Mouse (Mus musculus) embryo, embryonic 11 days (tissue): Measurements from ENCODE around the gene Thtpa.
A peak's percentile ranks its signal among the peaks of the same experiment; 100 is the strongest.

Experiments
- DNase-seq: peaks from one replicate; pipeline ENCODE4 v3.0.0-alpha.2; 2015

Thtpa gene

DNA sequence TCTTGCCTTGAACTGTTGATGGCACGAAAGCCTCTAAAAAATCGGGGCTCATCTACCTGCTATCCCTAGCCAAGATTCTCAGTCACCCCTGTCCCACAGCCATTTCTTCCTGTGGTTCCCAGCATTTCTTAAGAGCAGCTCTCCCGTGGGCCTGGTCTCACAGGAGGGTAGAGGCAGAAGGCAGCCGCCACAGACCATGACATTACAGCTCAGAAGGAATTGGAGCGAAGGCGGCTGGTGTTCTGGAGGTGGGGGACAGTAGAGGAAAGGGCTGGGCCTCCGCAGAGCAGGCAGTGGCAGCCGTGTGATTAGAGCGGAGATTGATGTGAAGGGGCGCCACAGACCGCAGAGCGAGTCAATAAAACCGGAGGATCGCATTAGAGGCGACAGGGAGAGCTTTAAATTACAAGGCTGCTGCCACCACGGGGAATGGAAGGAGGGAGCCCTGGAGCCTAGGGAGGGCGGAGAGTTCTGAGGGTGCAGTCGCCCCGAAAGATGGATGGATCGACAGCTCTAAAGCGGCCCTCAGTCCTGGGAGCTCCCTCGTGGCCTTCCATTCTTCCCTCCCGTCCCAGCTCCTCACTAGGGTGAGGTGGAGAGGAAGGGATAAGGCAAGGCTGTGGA lies 16.1 kb upstream of the Thtpa start:
- DNase-seq: peak; percentile 63

DNA sequence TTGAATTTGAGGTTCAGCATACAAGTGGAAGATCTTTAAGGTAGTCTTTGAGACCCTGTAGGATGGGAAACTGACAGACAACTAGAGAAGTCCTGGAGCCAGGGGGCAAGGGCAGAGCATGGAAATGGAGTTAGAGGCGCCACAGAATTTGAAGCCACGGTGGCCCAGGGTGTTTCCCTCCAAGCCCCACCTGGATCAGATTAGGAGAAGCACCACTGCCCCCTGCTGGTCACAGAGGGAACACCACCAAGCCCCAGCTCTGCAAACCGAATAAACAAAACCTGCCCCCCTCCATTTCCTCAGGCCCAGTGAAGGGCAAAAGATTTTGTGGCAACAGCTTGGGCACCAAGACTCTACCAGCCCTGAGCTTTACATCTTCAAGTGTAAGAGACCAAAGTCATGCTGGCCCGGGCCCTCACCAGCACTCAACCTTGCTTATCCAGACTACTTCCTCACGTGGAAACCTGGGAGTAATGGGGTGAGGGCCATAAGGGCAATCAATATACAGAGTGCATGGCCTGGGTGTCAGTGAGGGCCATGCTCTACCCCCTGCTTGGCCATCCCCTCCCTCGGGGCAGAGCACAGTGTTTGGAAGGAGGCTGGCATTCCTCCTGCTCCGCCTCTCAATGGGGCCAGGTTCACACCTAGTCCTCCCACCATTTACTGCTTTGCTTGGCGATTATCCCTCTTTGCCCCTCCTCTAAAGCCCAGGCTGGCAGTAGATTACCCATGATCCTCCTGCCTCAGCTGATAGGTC lies 15.2 kb upstream of the Thtpa start:
- DNase-seq: peak; percentile 85

DNA sequence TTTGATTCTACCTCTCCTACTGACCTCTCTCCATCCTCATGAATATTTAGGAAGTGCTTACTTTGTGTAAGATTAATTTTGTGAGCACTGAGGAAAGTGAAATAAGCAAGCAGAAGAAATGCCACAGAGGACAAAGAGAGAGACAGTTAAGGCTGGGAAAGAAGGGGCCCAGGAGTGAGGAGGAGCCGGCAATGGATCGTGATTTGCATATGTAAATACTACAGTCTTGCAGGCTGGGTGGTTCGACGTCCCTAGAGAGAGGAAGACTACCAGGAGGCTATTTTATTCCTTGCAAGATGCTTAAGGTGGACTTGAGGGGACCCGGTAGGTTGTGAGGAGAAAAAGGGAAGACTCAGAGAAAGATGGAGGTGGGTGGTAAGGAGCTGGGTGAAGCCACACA lies 13.5 kb upstream of the Thtpa start:
- DNase-seq: no peak

DNA sequence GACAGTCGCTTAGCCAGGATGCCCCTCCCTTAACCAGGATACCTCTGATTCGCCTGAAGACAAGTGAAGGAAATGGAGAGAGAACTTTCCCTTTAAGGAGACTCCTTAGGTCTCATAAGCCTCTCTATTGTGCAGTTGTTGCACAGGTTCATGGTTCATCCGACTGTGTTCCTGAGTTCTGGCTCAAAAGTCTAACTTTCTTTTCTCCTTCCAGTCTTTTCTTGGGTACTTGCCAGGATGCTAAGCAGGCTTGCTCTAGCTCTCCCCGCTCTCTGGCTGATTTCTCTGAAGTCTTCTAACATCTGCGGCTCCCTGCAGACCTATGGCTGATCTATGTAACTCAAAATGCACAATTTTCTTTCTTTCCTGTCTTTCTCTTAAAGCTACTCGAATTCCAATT lies 11.1 kb upstream of the Thtpa start:
- no peak for DNase-seq

DNA sequence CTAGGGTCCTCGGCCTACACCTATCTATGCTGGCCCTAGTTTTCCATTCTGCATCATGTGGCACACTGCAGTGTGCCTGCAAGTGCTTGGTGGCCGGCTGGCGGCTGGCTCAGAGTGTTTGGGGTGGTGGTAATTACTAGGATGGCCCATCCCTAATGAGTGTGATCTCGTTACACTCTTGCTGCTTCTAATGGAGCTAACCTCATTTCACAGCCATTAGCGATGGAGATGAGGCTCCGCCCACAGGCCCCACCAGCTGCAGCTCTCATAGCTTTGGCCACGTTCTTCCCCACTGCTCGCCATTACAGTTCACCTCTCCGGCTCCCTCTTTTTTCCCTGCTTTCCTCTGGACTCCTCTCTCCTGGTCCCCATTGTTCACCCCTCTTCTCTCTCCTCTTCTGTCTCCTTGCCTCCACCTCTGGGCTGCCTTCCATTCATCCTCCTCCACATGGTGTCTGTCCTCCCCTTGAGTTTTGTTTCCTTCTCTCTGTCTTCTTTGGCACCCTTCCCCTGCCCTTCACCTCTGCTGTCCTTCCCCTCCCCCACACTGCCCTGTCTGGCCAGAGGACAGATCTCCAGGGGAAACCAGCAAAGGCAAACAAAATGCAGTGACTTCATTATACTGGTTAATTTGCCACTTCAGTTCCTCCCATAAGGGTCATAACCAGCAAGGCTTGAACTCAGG lies 9.1 kb upstream of the Thtpa start:
- no peak for DNase-seq

DNA sequence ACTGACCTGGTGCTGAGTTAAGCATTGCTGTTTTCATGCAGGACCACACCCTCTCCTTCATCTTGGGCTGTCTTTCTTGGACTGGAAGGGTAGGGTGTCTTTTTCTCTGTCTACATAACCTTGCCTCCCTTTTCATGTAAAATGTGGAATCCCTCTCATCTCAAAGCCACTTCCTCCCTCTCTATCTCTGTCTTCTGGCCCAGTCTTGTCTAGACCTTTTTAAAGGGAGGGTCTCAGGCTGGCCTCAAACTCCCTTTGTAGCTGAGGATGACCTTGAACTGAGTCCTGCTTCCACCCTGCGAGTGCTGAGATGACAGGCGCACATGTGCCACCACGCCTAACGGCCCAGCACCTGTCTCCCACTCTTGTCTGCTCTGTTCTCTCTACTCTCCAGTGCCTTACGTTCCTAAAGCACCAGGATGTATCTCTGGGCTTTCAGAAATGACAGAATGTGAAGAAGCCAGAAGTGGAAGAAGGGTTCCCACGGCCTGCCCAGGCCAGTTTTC lies 8.5 kb upstream of the Thtpa start:
- DNase-seq: no peak

DNA sequence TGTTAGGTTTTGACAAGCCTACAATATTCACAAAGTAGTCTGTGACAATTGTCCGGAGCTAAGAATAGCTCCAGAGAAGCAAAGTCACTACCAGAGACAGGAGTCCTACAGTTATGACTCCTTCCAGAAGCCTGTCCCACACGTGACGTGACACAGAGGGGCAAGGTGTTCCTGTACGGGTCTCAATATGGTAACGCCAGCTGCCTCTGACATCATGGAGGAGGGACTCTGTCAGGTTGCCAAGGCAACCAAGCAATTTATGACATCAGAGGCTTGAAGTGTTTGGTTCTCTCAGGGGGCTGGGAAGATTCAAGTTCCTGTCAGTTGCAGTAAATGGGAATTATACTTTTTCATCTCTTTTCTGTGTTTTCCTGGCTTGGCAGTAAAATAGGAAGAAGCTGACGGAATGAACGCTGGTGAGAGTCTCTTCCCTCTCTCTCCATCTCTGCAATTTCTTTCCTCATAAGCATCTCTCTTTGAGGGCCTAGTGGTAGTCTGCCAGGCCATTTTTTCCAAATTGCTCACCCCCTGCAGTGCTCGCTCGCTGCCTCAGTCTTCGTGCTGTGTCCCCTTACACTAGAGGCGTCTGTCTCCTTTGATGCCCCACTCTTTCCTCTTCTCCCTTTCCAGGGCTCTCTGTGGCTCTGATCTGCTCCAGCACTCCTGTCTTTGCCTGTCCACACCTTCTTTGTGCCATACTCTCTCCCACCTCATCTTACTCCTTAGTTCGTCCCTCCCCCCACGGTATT lies 5.2 kb upstream of the Thtpa start:
- peak; percentile 61 for DNase-seq

DNA sequence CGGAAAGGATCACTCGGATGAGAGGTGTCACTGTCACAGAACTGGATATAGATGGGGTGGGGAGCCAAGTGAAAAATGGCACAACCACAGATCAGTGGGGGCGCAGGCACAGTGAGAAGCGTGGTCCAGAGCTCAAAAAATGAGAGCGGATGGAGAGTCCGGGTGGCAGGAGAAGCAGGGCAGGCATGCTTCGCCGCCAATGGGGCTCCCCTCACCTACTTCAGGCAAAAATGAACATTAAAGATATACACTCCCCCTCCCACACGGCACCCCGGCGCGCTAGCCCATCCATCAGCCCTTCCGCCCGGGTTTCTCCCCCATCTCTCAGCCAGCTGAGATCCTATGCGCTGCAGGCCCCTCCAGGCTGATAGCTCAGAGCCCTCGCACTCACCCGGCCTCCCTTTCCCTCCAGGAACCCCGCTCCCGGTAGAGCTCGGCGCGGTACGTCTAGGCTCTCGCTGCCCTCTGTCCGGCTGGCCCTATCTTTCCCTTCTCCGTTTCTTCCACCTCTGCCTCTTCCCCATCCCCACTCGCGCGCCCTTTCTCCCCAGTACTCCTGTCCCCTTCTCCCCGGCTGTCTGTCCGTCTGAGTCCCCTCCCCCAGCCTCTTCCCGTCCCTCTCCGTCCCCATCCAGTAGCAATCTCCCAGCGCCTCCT lies 3.2 kb upstream of the Thtpa start:
- peak; percentile 56 for DNase-seq

DNA sequence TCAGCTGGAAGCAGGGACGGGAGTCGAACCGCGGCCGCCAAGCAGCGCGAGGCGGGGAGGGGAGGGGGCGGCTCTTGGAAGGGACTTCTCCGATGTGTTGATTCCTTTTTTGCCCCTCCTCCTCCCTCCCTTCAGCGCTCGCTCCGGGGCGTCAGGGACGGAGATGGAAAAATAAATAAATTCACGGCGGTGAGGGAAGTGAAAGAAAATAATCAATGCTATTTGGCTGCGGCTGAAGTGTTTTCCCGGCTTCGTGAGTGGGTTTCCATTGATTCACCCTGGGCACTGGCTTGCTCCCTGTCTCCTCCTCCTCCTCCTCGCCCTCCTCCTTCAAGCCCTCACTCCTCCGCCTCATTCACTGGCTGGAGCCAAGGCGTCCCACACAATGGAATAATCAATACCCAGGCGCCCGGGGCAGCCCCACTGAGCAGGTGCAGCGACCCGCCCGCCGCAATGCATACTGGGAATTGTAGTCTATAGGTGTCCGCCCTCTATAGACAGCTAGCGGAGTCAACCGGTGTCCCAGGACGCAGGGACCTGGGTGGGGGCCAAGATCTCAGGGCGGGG lies 2.5 kb upstream of the Thtpa start, which contains the start of gene Zfhx2:
TSS of gene Zfhx2 (minus strand) at position 314 of the 567 bp plus-strand sequence.
- peak; percentile 96 for DNase-seq

DNA sequence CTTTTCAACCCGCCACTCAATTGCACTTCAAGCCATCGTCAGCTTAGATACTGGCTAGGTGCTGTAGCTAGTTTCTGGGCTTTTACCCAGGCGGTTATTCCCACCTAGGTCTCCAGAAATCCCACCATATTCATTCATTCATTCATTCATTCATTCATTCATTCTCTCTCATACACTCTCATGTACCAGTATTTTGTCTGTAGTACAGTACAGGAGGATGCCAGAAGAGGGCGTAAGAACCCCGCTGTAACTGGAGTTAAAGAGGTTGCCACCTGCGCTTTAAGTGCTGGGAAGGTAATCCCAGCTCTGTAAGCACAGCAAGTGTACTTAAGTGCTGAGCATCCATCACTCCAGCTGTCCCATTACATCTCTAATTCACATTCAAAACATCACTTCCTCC lies 657 bp upstream of the Thtpa start:
- no peak for DNase-seq

DNA sequence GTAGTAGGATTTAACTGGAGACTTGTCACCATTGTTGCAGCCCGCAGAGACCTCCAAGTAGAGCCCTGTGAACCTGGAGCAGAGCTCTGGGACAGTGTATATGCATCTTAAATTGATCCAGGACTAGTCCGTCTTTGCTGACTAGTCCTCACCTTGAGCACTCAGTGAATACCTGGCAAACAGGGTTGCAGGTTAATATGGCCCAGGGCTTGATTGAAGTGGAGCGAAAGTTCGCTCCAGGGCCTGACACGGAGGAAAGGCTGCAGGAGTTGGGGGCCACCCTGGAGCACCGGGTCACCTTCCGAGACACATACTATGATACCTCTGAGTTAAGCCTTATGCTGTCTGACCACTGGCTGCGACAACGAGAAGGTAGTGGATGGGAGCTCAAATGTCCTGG lies 679 bp downstream of the Thtpa start:
- no peak for DNase-seq

DNA sequence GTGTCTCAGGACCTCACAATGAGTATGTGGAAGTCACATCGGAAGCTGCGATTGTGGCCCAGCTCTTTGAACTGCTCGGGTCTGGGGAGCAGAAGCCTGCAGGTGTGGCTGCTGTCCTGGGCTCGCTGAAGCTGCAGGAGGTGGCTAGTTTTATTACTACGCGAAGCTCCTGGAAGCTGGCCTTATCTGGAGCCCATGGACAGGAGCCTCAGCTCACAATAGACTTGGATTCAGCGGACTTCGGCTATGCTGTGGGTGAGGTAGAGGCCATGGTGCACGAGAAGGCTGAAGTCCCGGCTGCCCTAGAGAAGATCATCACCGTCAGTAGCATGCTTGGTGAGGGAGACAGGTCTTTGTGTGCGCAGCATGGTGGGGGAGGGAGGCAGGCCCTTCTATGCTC lies 1.1 kb downstream of the Thtpa start:
- DNase-seq: no peak

DNA sequence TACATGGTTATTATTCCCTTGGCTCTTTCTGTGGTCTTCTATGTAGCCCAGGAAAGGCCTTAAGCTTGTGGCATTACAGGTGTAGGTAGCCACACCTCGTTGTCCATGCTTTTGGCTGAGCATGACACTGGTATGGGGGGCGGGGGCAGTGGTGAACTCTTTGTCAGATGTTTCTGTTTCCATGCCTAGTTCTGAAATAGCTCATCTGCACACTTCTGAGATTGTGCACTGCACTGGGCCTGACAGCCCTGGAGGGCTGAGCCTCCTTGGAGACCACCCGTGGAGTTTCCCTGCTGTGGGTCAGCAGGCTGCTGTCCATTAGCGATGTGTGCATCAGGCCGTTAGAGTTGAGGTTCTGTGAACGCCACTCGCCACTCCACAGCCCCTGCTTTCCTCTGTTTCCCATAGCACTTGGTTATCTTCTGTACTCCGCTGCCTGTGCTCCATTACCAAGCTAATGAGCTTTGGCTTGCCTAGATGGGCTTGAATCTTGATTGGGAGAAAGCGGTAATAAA lies 2.0 kb downstream of the Thtpa start:
- no peak for DNase-seq

DNA sequence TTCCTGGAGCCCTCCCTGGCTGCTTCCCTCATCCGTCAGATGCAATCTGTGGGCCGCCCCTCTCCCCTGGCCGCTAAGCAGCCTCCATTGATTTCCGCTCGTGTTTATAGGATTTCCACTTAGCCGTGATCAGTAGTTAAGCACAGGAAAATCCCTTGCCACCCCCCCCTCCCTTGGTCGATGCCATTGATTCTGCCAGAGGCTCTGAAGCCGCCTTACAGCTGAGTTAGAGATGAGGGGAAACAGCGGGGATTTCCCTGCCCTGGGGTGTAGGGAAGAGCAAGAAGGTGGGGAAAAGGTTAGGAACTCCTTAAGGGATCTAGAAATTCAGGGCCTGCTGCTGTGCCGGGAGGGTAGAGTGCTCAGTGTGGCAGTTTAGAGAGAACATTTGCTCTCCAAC lies 3.1 kb downstream of the Thtpa start:
- no peak for DNase-seq

DNA sequence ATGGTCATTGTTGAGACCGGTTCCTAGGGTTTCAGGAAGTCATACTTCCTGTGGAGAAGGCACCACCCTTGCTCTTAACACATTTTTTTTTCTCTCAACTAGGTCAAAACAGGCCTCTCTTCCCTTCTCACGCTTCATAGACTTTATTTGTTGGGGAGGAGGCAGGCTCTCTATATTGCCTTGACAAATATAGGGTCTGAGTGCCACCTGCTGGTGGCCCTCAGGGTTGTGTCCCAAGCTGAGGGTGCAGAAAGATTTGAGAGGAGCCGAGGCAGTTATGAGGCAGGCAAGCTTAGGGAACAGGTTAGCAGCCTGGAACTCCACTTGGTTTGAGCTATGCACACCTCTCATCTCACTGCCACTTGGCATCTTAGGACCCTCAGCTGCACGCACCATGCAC lies 3.5 kb downstream of the Thtpa start:
- peak; percentile 65 for DNase-seq

DNA sequence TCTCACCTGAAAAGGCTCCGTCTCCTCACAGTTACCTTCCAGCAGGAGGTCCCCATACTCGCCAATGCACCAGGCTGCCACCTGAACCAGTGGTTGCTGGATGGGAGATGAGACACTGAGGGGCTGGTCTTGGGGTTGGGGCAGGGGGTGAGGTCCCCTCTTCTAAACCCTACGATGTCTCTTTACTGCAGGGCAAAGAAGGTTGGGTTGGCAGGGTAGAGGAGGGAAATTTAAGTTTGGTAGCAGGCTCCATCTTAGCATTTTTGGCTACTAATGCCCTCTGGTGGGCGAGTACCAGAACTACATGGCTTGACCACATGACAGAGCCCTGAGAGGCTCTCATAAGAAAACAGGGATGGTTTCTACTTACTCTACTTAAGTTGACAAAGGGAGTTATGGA lies 7.0 kb downstream of the Thtpa start:
- DNase-seq: peak; percentile 65

DNA sequence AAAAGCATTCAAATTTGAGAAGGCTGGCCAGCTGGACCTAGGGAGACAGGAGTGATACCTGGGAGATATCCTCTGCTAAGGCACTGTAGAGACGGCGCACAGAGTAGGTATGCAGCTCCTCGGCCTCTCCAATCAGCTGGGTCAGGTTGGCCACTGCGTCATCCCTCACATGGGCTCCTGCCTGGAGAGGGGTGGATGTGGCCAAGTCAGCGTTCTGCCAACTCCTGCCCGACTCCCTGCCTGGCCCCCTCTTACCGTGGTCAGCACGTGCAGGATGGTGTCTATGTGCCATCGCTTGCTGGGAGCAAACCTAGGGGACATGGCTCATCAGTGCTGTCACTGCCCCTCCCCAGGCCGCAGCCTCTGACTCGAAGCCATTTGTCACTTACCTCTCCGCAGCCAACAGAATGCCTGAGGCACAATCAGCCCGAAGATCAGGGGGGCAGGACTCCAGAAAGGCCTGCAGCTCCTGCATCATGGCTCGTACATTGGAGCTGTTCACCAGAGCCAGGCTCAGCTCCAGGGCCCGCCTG lies 7.7 kb downstream of the Thtpa start:
- no peak for DNase-seq

DNA sequence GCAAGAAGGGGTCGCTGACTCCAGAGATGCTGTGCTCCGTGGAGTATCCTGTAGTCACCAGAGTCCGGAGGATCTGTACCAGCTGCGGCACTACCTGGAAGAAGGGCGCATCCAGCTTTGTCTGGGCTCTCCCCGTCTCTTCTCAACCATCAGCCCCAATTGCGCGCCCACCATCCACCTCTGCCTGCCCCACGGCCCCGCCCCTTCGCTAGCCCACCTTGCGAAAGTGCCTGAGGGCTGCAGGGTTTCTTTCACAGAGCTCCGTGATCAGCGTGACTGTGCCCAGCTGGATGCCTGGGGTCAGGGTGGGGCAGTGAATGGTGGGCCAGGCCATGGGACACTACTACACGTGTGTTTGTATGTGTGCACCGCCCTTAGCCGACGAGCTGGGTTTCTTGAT lies 9.8 kb downstream of the Thtpa start:
- DNase-seq: no peak

DNA sequence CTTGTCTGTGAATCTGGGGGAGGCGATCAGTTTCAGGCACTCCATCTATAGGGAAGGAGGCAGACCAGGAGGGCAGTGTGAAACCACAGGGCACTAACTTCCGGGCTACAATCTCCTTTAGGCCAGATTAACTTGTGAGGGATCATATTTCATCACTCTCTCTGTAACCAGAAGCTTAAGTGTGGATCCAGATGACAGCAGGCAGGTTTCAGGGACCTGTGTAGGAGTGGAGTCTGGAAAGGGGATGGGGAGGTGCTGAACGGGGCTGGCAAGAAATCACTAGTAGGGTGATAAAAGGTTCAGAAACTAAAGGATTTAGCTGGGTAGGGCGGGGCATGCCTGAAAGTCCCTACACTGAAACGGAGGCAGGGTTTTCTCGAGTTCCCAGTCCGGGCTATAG lies 10.8 kb downstream of the Thtpa start:
- DNase-seq: no peak

DNA sequence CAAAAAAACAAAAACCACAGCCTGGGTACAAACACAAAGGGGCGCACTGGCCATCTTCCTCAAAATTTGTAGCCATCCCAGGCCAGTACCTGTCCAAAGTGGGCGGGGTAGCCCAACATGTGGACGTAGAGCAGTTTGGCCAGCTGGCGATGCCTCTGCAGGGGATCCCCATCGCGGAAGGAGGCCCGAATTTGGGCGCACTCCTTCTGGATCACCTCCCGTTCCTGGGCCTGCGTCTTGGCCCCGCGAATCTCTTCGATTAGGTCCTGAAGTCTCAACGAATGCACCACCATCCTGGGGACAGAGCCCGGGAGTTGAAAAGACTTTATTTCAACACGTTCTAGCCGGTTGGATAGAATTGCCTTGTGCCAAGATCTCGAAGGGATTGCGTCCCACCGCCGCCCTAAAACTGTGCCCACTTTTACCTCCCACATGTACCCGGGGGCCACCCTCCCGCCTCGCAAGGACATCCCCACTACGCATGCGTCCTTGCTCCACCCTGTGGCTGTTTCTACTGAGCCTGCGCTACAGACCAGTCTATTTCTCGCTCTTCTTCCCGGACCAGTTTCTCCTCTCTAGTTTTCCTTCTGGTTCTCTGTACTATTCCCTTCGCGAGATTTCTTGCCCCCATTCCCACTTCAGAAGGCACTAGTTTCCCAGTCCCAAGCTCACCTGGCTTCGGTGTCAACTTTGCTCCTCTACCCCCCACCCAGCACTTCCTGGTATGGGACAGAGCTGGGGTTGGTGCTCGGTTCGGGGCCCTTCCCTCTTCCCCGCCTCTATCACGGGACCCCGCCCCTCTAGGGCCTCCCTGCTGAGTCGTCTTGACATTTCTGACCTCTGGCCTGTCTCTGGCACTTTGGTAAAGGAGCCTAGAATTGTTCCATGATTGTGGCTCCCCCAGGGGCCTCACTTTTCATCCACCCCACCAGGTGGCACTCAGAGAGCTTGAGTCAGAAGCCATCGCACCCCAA lies 11.5 kb downstream of the Thtpa start, which contains the start of gene Ap1g2:
TSS of gene Ap1g2 (minus strand) at position 758 of the 974 bp plus-strand sequence.
- DNase-seq: peak; percentile 87
